23 mouse cellular contexts compared by ENCODE assay signal in genomic region chr7:143412606-143413005, GRCm38 (mm10). TPM values are rescaled to one million over a fixed set of nuclear protein-coding genes. Genes with fewer than 3 reads are reported as not detected.
DNase-seq lines count a peak whose midpoint lies in the region; ATAC-seq and TF ChIP-seq lines count a peak whose summit lies in the region.
"Had no signal": no experiment of that assay in that cellular context is flagged by ENCODE, and none has a peak within 500 bp of the region (broad histone marks: within the 10 kb centered on the region; RNA-seq: fewer than 3 reads in every experiment).

No protein-coding gene starts in this region.

- H3K27ac ChIP-seq in heart, adult 2 months: peak overlapping the region; percentile 67
- H3K27ac ChIP-seq: intestine, embryonic 15.5 days; limb, embryonic 15.5 days; liver, embryonic 14.5 days; neural tube, embryonic 13.5 days; stomach, embryonic 15.5 days had no signal

- H3K79me2 ChIP-seq in heart, adult 2 months (replicated peaks; ENCODE audit: control insufficient read depth, insufficient read depth, low read length): no peaks in the 10 kb centered on the region

- peaks cover 2% of the 10 kb centered on the region; the same call in 1 of the 2 replicates for H3K36me3 ChIP-seq in heart, adult 2 months (ENCODE audit: control insufficient read depth, insufficient read depth, low read length)
- H3K36me3 ChIP-seq: intestine, embryonic 15.5 days; limb, embryonic 15.5 days; neural tube, embryonic 13.5 days; stomach, embryonic 15.5 days had no signal

- H3K27me3 ChIP-seq in heart, adult 2 months (ENCODE audit: control insufficient read depth, insufficient read depth, low read length): no peaks in the 10 kb centered on the region
- H3K27me3 ChIP-seq: intestine, embryonic 15.5 days; limb, embryonic 15.5 days; neural tube, embryonic 13.5 days; stomach, embryonic 15.5 days had no signal

- ATAC-seq in granulocyte monocyte progenitor cell, adult 5-6 weeks (replicated peaks; ENCODE audit: poor library complexity, severe bottlenecking): no peak
- ATAC-seq: forebrain, postnatal 0 days; hindbrain, embryonic 16.5 days; intestine, embryonic 15.5 days; midbrain, embryonic 16.5 days had no signal

- TF ChIP-seq POLR2A in heart, adult 2 months (IDR thresholded peaks at IDR 0.05; ENCODE audit: insufficient read depth, low read depth, low read length): no peak

- TF ChIP-seq EP300 in heart, adult 2 months (IDR thresholded peaks at IDR 0.05; ENCODE audit: insufficient read depth, low read depth, low read length): peak; percentile 84

- intact Hi-C loops in heart, adult 2 months (cut with DNase I): no loop called here
- intact Hi-C loops in heart, postnatal 14 days (cut with DNase I): no loop called here

- TF ChIP-seq CTCF in heart, adult 2 months (IDR thresholded peaks at IDR 0.05): 0 out of 2 replicates have a peak, but pooled peaks have one; percentile 4

- 31% methylated on average over 6 of the region's 6 CpGs for WGBS in heart, adult 2 months

- peak; percentile 69 to 73 for DNase-seq in heart, adult 2 months
- DNase-seq in heart, postnatal 4 days: no peak
- DNase-seq in kidney, postnatal 14 days: peak; percentile 13
- no peak for DNase-seq in kidney, postnatal 4 days
- peak; percentile 50 to 52 for DNase-seq in heart, postnatal 14 days
- DNase-seq in skeletal muscle tissue, adult 2 months (ENCODE audit: low read depth, low spot score): peak; percentile 25
- DNase-seq: adrenal gland, adult 8-10 months; cerebellum, adult 18-20 months; cerebellum, postnatal 14 days; forebrain, postnatal 0 days; left cerebral cortex, postnatal 4 days; lung, embryonic 14.5 days; thymus, adult 18-20 months; thymus, postnatal 36 days had no signal

- H3K9ac ChIP-seq in heart, adult 2 months (ENCODE audit: low read depth, low read length): no peak overlapping the region
- H3K9ac ChIP-seq: forebrain, postnatal 0 days; intestine, embryonic 15.5 days; limb, embryonic 15.5 days; liver, embryonic 14.5 days; lung, embryonic 14.5 days; neural tube, embryonic 13.5 days; stomach, embryonic 15.5 days had no signal

- peaks cover 30% of the 10 kb centered on the region for H3K4me1 ChIP-seq in heart, adult 2 months (ENCODE audit: control insufficient read depth, insufficient read depth, low read length)

- no peak overlapping the region for H3K4me3 ChIP-seq in heart, adult 2 months
- H3K4me3 ChIP-seq: intestine, embryonic 15.5 days; limb, embryonic 15.5 days; myocyte; neural tube, embryonic 13.5 days; stomach, embryonic 15.5 days had no signal

RNA-seq across cellular contexts. Expression of gene Cdkn1c, which starts 48.2 kb away (rescaled TPM):
- total RNA-seq in heart, adult 2 months (2021): 10 to 100 TPM; 33.9 to 42.4 TPM
- polyA plus RNA-seq in heart, adult 2 months (2012; rRNA removed): 12.3 and 15.7 TPM in 2 replicates
- 10 to 100 TPM; 56.1 to 60.4 TPM for total RNA-seq in heart, postnatal 4 days (2021)
- 10 to 100 TPM; 37.3 to 52.0 TPM for total RNA-seq in heart, postnatal 14 days (2021)
- total RNA-seq in granulocyte monocyte progenitor cell, adult 5-6 weeks (2014; fragmentation: Nextera tagmentation): not detected in 2 replicates
- 0.41 TPM in 1 of 2 replicates, not detected in the other for total RNA-seq in granulocyte monocyte progenitor cell, adult 5-6 weeks (2017)

Comparison
In these comparisons a context has a peak if more than half of its experiments do, and no peak if none do; other contexts are left out.
1. DNase-seq: peak in heart, adult 2 months (2 of 2), kidney, postnatal 14 days (single experiment), heart, postnatal 14 days (2 of 2) and skeletal muscle tissue, adult 2 months (single experiment); none in heart, postnatal 4 days (single experiment) and kidney, postnatal 4 days (0 of 2).
2. RNA of gene Cdkn1c, which starts 48.2 kb away (total RNA-seq): 56.1 to 60.4 TPM in heart, postnatal 4 days, 37.3 to 52.0 TPM in heart, postnatal 14 days and 33.9 to 42.4 TPM in heart, adult 2 months; 0.41 TPM in granulocyte monocyte progenitor cell, adult 5-6 weeks; every median in the first group is over 10 times any median in the second.